Mouse (Mus musculus) liver, embryonic 11.5 days (tissue): Measurements from ENCODE around the gene Ciz1. TPM values are rescaled to one million over a fixed set of nuclear protein-coding genes. Genes with fewer than 3 reads are reported as not detected.
A peak's percentile ranks its signal among the peaks of the same experiment; 100 is the strongest.

Source experiments
- ATAC-seq: fragments of 200-750 bp; cut with Nextera tagmentation; replicated peaks from 2 replicates; pipeline ENCODE4 v1.8.0; 2017; ENCODE audit warnings: moderate number of reproducible peaks, mild to moderate bottlenecking, moderate TSS enrichment, moderate library complexity; ENCODE audit not compliant: low FRiP score
- DNase-seq: peaks from one replicate; pipeline ENCODE4 v3.0.0-alpha.2; 2017; ENCODE audit warnings: low spot score
- H3K27ac ChIP-seq: fragments of 300-500 bp; sonication (generic); 2 replicates; pipeline ENCODE4 v1.5.1; 2014; ENCODE audit warnings: mild to moderate bottlenecking, low read depth, low read length, control low read depth
- H3K27me3 ChIP-seq: fragments of 300-500 bp; sonication (generic); replicated peaks from 2 replicates; pipeline ENCODE4 v1.6.1; 2014; ENCODE audit warnings: low read length, mixed read lengths; ENCODE audit not compliant: control insufficient read depth, insufficient read depth
- H3K36me3 ChIP-seq: fragments of 300-500 bp; sonication (generic); 2 replicates; pipeline ENCODE4 v1.6.1; 2014; ENCODE audit warnings: mild to moderate bottlenecking, low read length, moderate library complexity, mixed read lengths; ENCODE audit not compliant: control insufficient read depth, insufficient read depth
- H3K4me1 ChIP-seq: fragments of 300-500 bp; sonication (generic); replicated peaks from 2 replicates; pipeline ENCODE4 v1.6.1; 2014; ENCODE audit warnings: low read length, mixed read lengths; ENCODE audit not compliant: control insufficient read depth, insufficient read depth
- H3K4me2 ChIP-seq: fragments of 300-500 bp; sonication (generic); 2 replicates; pipeline ENCODE4 v1.6.1; 2014; ENCODE audit warnings: mild to moderate bottlenecking, control low read depth, moderate library complexity
- H3K4me3 ChIP-seq: fragments of 300-500 bp; sonication (generic); 2 replicates; pipeline ENCODE4 v1.5.1; 2014; ENCODE audit warnings: low read depth, low read length, control low read depth
- H3K9ac ChIP-seq: fragments of 300-500 bp; sonication (generic); 2 replicates; pipeline ENCODE4 v1.6.1; 2014; ENCODE audit warnings: low read depth, low read length, control low read depth
- H3K9me3 ChIP-seq: fragments of 300-500 bp; sonication (generic); 2 replicates; pipeline ENCODE4 v1.6.1; 2016; ENCODE audit warnings: low read length, inconsistent platforms, mixed read lengths; ENCODE audit not compliant: control insufficient read depth
- WGBS: fragments of 180-500 bp; shearing (Covaris S2); extraction: QIAGEN DNeasy Blood & Tissue Kit; methylation state at CpG from one replicate; pipeline ENCODE4 v1.1.7; 2014; 5-methylcytosine and 5-hydroxymethylcytosine counted together
- polyA plus RNA-seq: library from polyadenylated mRNA; unstranded; fragments of >200 nt; fragmentation: Nextera tagmentation; extraction: Ambion mirVana; gene quantifications from 2 replicates; pipeline ENCODE4 v1.2.1, GENCODE M21; 2014

Gene Ciz1
- polyA plus RNA-seq, 1 experiment from 2014 or later, result 45.5 TPM

DNA sequence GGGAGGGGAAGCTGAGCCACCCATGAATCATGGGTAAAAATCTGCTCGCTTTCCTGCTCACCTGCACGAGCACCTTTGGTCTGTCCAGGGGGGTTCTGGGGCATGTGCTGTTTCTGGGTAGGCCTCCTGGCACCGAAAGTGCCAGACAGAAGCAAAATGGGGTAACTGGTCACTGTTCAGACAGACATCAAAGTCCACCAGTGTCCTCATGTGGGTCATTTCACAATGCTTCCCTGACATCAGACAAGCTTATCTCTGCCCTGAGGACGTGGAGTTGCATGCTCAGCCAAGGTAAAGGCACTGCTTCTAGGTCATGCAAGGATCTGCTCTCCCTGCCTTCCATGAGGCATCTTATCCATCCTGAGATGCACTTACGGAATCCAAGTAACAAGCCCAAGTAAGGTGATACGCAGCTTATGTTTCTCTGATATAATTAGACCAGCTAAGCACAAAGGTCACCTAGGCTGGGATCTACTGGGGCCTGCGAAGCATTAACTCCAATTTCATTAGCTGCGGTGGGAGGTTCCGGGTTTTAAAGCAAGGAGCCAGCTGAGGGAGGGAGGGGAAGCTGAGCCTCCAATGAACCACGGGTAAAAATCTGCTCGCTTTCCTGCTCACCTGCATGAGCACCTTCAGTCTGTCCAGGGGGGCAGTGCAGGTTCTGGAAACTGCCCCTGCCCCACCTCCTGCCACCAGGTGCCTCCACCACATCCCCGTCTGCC is 66.5 kb downstream of the Ciz1 start:
- no peak for ATAC-seq
- H3K9ac ChIP-seq, result no peak overlapping the region
- H3K9me3 ChIP-seq, result no peaks in the 10 kb centered on the region
- no peaks in the 10 kb centered on the region for H3K27me3 ChIP-seq
- peaks cover 34% of the 10 kb centered on the region for H3K36me3 ChIP-seq
- H3K27ac ChIP-seq, result no peak overlapping the region
- WGBS, result 76% methylated on average over 12 of the region's 12 CpGs
- no peak overlapping the region for H3K4me2 ChIP-seq
- DNase-seq, result no peak
- H3K4me3 ChIP-seq, result no peak overlapping the region
- peaks cover 21% of the 10 kb centered on the region for H3K4me1 ChIP-seq

DNA sequence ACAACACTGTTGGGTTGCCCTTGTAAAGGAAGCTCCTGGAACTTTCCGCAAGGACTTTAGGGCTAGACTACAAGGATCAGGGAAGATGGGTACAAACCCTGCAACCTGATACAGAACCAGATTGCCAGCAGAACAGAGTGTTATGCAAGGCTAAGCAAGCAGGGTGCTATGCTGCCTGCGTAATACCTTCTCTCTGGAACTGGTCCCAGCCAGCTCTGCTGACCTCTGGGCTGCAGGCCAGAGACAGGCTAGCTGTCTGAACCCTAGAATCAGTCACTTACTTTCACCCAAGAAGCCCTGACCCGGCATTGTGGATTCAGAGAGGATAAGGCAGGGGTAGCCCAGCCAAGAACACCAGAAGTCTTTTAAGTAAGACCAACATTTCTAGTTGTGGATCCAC is 67.2 kb downstream of the Ciz1 start:
- DNase-seq, result no peak

DNA sequence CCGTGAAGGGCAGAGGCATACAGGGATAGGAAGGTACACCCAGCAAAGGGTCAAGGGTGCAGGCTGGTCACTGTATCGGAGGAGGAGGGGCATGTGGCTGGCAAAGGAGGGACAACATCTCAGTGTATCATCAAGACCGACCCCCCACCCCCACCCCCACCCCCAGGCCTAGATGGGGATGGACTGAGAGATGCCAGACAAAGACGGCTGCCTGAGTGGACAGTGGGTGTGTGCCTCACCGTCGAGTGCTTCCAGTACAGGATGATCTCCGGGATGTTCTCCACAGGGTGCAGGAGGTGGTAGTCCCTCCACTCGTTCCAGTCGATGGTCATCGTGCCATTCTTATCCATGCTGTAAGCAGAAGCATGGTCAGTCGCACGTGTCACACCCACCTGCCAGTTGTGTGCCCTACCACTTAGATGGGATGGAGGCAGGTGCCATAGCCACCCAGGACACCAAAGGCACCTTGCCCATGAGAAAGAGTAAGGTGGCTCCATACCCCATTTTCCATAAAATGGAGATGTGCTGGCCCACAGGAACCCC is 68.0 kb downstream of the Ciz1 start:
- 88% methylated on average over 12 of the region's 12 CpGs for WGBS
- H3K4me3 ChIP-seq, result no peak overlapping the region
- ATAC-seq (no peak), DNase-seq (no peak)
- peaks cover 35% of the 10 kb centered on the region for H3K4me1 ChIP-seq
- H3K4me2 ChIP-seq, result no peak overlapping the region
- no peak overlapping the region for H3K9ac ChIP-seq
- no peak overlapping the region for H3K27ac ChIP-seq
- peaks cover 30% of the 10 kb centered on the region for H3K36me3 ChIP-seq
- no peaks in the 10 kb centered on the region for H3K27me3 ChIP-seq
- H3K9me3 ChIP-seq, result no peaks in the 10 kb centered on the region

More for the DNA sequence above, 67.2 kb downstream of the Ciz1 start:
- peaks cover 27% of the 10 kb centered on the region for H3K4me1 ChIP-seq
- H3K27me3 ChIP-seq, result no peaks in the 10 kb centered on the region
- H3K36me3 ChIP-seq, result peaks cover 31% of the 10 kb centered on the region
- 90% methylated on average over 3 of the region's 3 CpGs for WGBS
- H3K9me3 ChIP-seq, result no peaks in the 10 kb centered on the region
- ATAC-seq, result no peak
- no peak overlapping the region for H3K9ac ChIP-seq
- H3K27ac ChIP-seq, result no peak overlapping the region
- no peak overlapping the region for H3K4me2 ChIP-seq
- no peak overlapping the region for H3K4me3 ChIP-seq

GRCm38 (mm10) chr2:32420647-32421046 is 68.5 kb downstream of the Ciz1 start:
- WGBS, result 85% methylated on average over 6 of the region's 6 CpGs
- Histone ChIP-seq H3K4me2 (no peak overlapping the region), H3K4me3 (no peak overlapping the region), H3K9ac (no peak overlapping the region), H3K27me3 (no peaks in the 10 kb centered on the region), H3K36me3 (peaks cover 28% of the 10 kb centered on the region), H3K27ac (no peak overlapping the region), H3K4me1 (peaks cover 40% of the 10 kb centered on the region), H3K9me3 (no peaks in the 10 kb centered on the region)
- DNase-seq (no peak), ATAC-seq (no peak)

DNA sequence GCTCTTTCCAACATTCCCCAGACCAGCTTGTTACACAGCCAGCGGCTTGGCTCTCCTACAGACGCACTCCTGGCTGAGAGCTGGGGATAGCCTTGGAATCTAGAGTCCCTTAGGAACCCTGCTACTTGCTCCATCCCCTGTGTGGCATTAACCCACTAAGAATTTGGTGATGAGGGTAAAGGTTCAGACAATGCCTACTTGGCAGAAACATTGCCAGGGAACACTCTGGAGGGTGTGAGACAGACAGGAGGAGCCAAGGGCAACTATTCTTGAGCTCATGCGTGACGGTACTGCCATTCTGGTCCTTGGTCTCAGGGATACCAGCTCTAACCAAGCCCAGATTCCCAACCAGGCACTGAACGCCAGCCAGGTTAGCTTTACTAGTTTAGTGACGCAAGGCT is 69.7 kb downstream of the Ciz1 start:
- 90% methylated on average over 6 of the region's 6 CpGs for WGBS
- Histone ChIP-seq H3K4me1 (peaks cover 40% of the 10 kb centered on the region), H3K27me3 (no peaks in the 10 kb centered on the region), H3K9ac (no peak overlapping the region), H3K4me2 (no peak overlapping the region), H3K9me3 (no peaks in the 10 kb centered on the region), H3K4me3 (no peak overlapping the region), H3K36me3 (peaks cover 19% of the 10 kb centered on the region), H3K27ac (no peak overlapping the region)
- no peak for ATAC-seq
- DNase-seq, result no peak

DNA sequence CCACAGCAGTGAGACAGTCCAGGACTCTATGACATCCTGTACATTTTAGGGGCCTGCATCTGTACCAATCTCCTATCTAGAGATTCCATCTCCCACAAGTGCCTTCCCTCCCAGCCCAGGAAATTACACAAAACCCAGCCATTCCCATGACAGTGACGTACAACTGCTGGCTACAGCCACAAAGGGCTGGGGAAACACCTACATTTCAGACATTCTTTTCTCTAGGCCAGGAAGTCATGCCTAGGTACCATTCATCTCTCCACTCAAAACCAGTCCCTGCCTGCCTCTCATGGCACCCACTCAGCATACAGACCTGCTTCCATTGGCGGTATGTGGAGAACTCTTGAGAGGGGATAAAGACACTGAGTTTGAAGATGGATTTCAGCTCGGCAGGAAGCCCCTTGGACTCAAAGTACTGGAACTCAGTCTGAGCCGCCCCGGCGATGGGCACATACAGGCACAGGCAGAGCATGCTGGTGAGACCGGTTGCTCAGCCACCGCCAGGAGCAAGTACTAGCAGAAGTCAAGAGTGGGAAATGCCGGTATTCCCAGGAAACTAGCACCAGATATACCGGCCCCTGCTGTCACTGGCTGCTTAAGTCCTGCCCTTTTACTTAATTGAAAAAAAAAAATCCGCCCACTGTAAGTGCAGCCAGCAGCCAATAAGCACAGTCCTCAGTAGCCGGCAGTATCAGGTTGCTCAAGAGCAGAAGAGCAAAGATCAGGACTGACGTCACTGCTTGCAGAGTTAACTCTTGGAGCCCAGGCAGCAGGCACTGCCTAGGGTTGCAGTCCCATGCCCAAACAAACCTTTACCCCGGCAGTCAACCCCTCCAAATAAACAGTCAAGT is 71.6 kb downstream of the Ciz1 start:
- H3K27me3 ChIP-seq, result no peaks in the 10 kb centered on the region
- DNase-seq (peak; percentile 47), ATAC-seq (peak; percentile 89)
- peak overlapping the region; percentile 87 for H3K4me2 ChIP-seq
- peaks cover 7% of the 10 kb centered on the region for H3K36me3 ChIP-seq
- peaks cover 49% of the 10 kb centered on the region for H3K4me1 ChIP-seq
- peak overlapping the region; percentile 45; the same call in 1 of the 2 replicates for H3K27ac ChIP-seq
- WGBS, result 7% methylated on average over 14 of the region's 14 CpGs
- H3K9ac ChIP-seq, result peak overlapping the region; percentile 49; the same call in 1 of the 2 replicates
- no peaks in the 10 kb centered on the region for H3K9me3 ChIP-seq
- peak overlapping the region; percentile 38 for H3K4me3 ChIP-seq

GRCm38 (mm10) chr2:32424796-32425195 is 72.7 kb downstream of the Ciz1 start:
- Histone ChIP-seq H3K9me3 (no peaks in the 10 kb centered on the region), H3K36me3 (peaks cover 3% of the 10 kb centered on the region; the same call in 1 of the 2 replicates), H3K4me1 (peaks cover 55% of the 10 kb centered on the region), H3K9ac (0 out of 2 replicates have a peak overlapping the region, but pooled peaks have one; percentile 3), H3K4me2 (no peak overlapping the region; the same call in 1 of the 2 replicates), H3K27me3 (no peaks in the 10 kb centered on the region), H3K27ac (peak overlapping the region; percentile 69), H3K4me3 (no peak overlapping the region)
- ATAC-seq (no peak), DNase-seq (no peak)
- 45% methylated on average over 3 of the region's 3 CpGs for WGBS

DNA sequence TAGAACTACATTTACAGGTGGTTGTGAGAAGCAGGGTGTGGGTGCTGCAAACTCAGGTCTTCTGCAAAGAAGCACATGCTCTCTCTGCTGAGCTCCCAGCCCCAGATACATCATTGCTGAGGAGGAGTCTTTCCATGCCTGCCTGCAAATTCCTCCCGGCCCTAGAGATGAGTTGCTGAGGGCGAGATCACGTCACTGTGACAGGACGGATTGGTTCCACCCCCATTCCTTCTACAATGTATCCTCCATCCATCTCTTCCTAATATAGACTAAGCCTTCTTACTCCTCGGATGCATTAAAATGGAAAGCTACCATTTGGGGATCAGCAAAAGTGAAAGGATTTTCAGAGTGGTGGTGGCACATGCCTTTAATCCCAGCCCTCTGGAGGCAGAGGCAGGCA is 73.4 kb downstream of the Ciz1 start:
- 65% methylated on average over 5 of the region's 5 CpGs for WGBS
- Histone ChIP-seq H3K9ac (no peak overlapping the region), H3K36me3 (no peaks in the 10 kb centered on the region), H3K27ac (peak overlapping the region; percentile 32; the same call in 1 of the 2 replicates), H3K4me1 (peaks cover 60% of the 10 kb centered on the region), H3K9me3 (no peaks in the 10 kb centered on the region), H3K27me3 (no peaks in the 10 kb centered on the region), H3K4me2 (no peak overlapping the region), H3K4me3 (no peak overlapping the region)
- no peak for ATAC-seq
- DNase-seq, result no peak
